8 mouse cellular contexts compared by ENCODE assay signal in genomic region chr1:156616989-156617598, GRCm38 (mm10). TPM values are rescaled to one million over a fixed set of nuclear protein-coding genes. Genes with fewer than 3 reads are reported as not detected.
DNase-seq lines count a peak whose midpoint lies in the region; ATAC-seq and TF ChIP-seq lines count a peak whose summit lies in the region.

No protein-coding gene starts in this region.

- peaks cover 62% of the 10 kb centered on the region for H3K4me1 ChIP-seq in heart, embryonic 13.5 days
- H3K4me1 ChIP-seq in forebrain, embryonic 15.5 days, result peaks cover 32% of the 10 kb centered on the region

- TF ChIP-seq CTCF in layer of hippocampus, adult 2 months (conservative IDR thresholded peaks at IDR 0.05), result no peak

- H3K4me3 ChIP-seq in layer of hippocampus, adult 2 months, result no peak overlapping the region
- peak overlapping the region; percentile 30 for H3K4me3 ChIP-seq in heart, embryonic 13.5 days
- H3K4me3 ChIP-seq in forebrain, embryonic 15.5 days, result no peak overlapping the region

- no peaks in the 10 kb centered on the region for H3K9me3 ChIP-seq in heart, embryonic 13.5 days
- H3K9me3 ChIP-seq in forebrain, embryonic 15.5 days, result no peaks in the 10 kb centered on the region

- ATAC-seq in heart, embryonic 13.5 days (ENCODE audit: extremely low read depth, insufficient number of reproducible peaks, low FRiP score, low TSS enrichment), result no peak
- ATAC-seq in forebrain, embryonic 15.5 days (replicated peaks), result no peak

- WGBS in heart, embryonic 13.5 days, result 49% methylated on average over 12 of the region's 12 CpGs
- 33% methylated on average over 12 of the region's 12 CpGs for WGBS in forebrain, embryonic 15.5 days

- H3K9ac ChIP-seq in heart, embryonic 13.5 days, result peak overlapping the region; percentile 61
- no peak overlapping the region for H3K9ac ChIP-seq in forebrain, embryonic 15.5 days (replicated peaks)

- no peak for DNase-seq in layer of hippocampus, adult 2 months (ENCODE audit: low spot score in 2 of 2)
- no peak for DNase-seq in layer of hippocampus, postnatal 10 days (ENCODE audit: low spot score in 2 of 2)
- DNase-seq in NIH3T3 (ENCODE audit: low read depth), result peak; percentile 79
- DNase-seq in mesoderm, embryonic 11.5 days (ENCODE audit: low read depth, low spot score), result peak; percentile 18
- DNase-seq in thymus, postnatal 4 days, result no peak
- no peak for DNase-seq in spleen, postnatal 36 days (ENCODE audit: low spot score in 2 of 2)

- H3K27me3 ChIP-seq in heart, embryonic 13.5 days (replicated peaks), result no peaks in the 10 kb centered on the region
- H3K27me3 ChIP-seq in forebrain, embryonic 15.5 days, result no peaks in the 10 kb centered on the region

- peak overlapping the region; percentile 52 for H3K4me2 ChIP-seq in heart, embryonic 13.5 days
- no peak overlapping the region for H3K4me2 ChIP-seq in forebrain, embryonic 15.5 days (replicated peaks)

- H3K36me3 ChIP-seq in heart, embryonic 13.5 days, result no peaks in the 10 kb centered on the region
- H3K36me3 ChIP-seq in forebrain, embryonic 15.5 days, result no peaks in the 10 kb centered on the region

- peak overlapping the region; percentile 86 for H3K27ac ChIP-seq in layer of hippocampus, adult 2 months
- peak overlapping the region; percentile 75 for H3K27ac ChIP-seq in heart, embryonic 13.5 days (replicated peaks)
- H3K27ac ChIP-seq in forebrain, embryonic 15.5 days (replicated peaks), result no peak overlapping the region

RNA-seq across cellular contexts. Expression of gene Tor3a, which starts 57.1 kb away (rescaled TPM):
- total RNA-seq in layer of hippocampus, adult 2 months (2021), result 1 to 10 TPM; 7.1 to 8.2 TPM
- total RNA-seq in layer of hippocampus, postnatal 10 days (2021), result 1 to 10 TPM; 5.0 to 8.5 TPM
- polyA plus RNA-seq in heart, embryonic 13.5 days (2015; fragmentation: Nextera tagmentation; extraction: Ambion mirVana), result 4.8 and 5.1 TPM in 2 replicates
- polyA plus RNA-seq in forebrain, embryonic 15.5 days (2015; fragmentation: Nextera tagmentation; extraction: Ambion mirVana), result 3.9 and 4.0 TPM in 2 replicates

RNA-seq across cellular contexts. Expression of gene Abl2, which starts 58.5 kb away (rescaled TPM):
- total RNA-seq in layer of hippocampus, adult 2 months (2021), result 10 to 100 TPM; 87.4 to 88.2 TPM
- 10 to 100 TPM; 71.4 to 71.8 TPM for total RNA-seq in layer of hippocampus, postnatal 10 days (2021)
- polyA plus RNA-seq in heart, embryonic 13.5 days (2015; fragmentation: Nextera tagmentation; extraction: Ambion mirVana), result 2.4 and 2.9 TPM in 2 replicates
- polyA plus RNA-seq in forebrain, embryonic 15.5 days (2015; fragmentation: Nextera tagmentation; extraction: Ambion mirVana), result 6.5 and 6.9 TPM in 2 replicates

Comparison
In these comparisons a context has a peak if more than half of its experiments do, and no peak if none do; other contexts are left out.
1. DNase-seq: peak in NIH3T3 (single experiment) and mesoderm, embryonic 11.5 days (single experiment); none in layer of hippocampus, adult 2 months (0 of 2), layer of hippocampus, postnatal 10 days (0 of 2), thymus, postnatal 4 days (single experiment) and spleen, postnatal 36 days (0 of 2).